Mouse (Mus musculus): ENCODE measurements at regions not wholly inside any gene's neighbourhood (a gene's known extent, or its start where the extent isn't known, plus 50 kb on each side); places are given as distances from the start of the nearest gene placed in this dataset.

GRCm38 (mm10) chr11:52678259-52678658, 86.2 kb upstream of the Fstl4 start:
- Histone ChIP-seq H3K4me3 (ENCODE audit: low read depth, low read length) (no peak overlapping the region), H3K36me3 (ENCODE audit: control insufficient read depth, insufficient read depth, low read length) (no peaks in the 10 kb centered on the region), H3K9ac (ENCODE audit: low read depth, low read length) (no peak overlapping the region), H3K9me3 (ENCODE audit: control insufficient read depth, low read length) (0 out of 2 replicates have a peak, but pooled peaks cover 7% of the 10 kb centered on the region), H3K27me3 (replicated peaks; ENCODE audit: control insufficient read depth, insufficient read depth, low read length) (no peaks in the 10 kb centered on the region), H3K4me2 (ENCODE audit: low read depth, low read length) (no peak overlapping the region), H3K4me1 (ENCODE audit: control insufficient read depth, insufficient read depth, low read length) (no peaks in the 10 kb centered on the region), H3K27ac (replicated peaks; ENCODE audit: low read depth, low read length) (no peak overlapping the region)
- DNase-seq (ENCODE audit: low spot score) (no peak), ATAC-seq (ENCODE audit: low read depth) (no peak)
- WGBS, result 79% methylated on average over 4 of the region's 4 CpGs

GRCm38 (mm10) chr11:52685436-52685835, 79.0 kb upstream of the Fstl4 start:
- no peaks in the 10 kb centered on the region for H3K27me3 ChIP-seq (replicated peaks; ENCODE audit: control insufficient read depth, insufficient read depth, low read length)
- DNase-seq (ENCODE audit: low spot score), result no peak
- no peak overlapping the region for H3K27ac ChIP-seq (replicated peaks; ENCODE audit: low read depth, low read length)
- ATAC-seq (ENCODE audit: low read depth), result no peak
- WGBS, result 79% methylated on average over 2 of the region's 2 CpGs
- no peak overlapping the region for H3K4me2 ChIP-seq (ENCODE audit: low read depth, low read length)
- H3K4me3 ChIP-seq (ENCODE audit: low read depth, low read length), result no peak overlapping the region
- H3K9ac ChIP-seq (ENCODE audit: low read depth, low read length), result no peak overlapping the region
- no peaks in the 10 kb centered on the region for H3K4me1 ChIP-seq (ENCODE audit: control insufficient read depth, insufficient read depth, low read length)
- H3K36me3 ChIP-seq (ENCODE audit: control insufficient read depth, insufficient read depth, low read length), result no peaks in the 10 kb centered on the region
- 0 out of 2 replicates have a peak, but pooled peaks cover 4% of the 10 kb centered on the region for H3K9me3 ChIP-seq (ENCODE audit: control insufficient read depth, low read length)

DNA sequence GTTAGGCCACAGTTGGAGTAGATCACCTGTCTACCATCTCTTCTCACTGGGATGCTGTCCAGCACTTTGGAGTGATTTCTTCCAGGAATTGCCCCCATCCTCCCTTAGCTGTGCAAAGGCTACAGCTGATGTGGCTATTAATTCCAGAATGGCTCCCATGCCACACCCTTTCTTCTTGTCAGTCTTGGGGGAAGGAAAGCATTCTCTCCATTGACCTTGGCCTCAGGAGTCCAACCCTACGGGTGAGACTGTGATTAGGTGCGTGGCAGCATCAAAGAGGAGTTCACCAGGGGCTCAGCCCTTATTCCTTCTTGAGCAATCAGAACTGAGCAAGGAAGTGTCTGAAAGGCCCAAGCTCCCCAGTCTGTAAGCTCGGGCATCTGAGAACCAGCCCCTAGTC, 71.7 kb upstream of the Fstl4 start:
- Histone ChIP-seq H3K4me1 (ENCODE audit: control insufficient read depth, insufficient read depth, low read length) (no peaks in the 10 kb centered on the region), H3K4me3 (ENCODE audit: low read depth, low read length) (no peak overlapping the region), H3K9me3 (ENCODE audit: control insufficient read depth, low read length) (no peaks in the 10 kb centered on the region), H3K27me3 (replicated peaks; ENCODE audit: control insufficient read depth, insufficient read depth, low read length) (no peaks in the 10 kb centered on the region), H3K9ac (ENCODE audit: low read depth, low read length) (no peak overlapping the region), H3K4me2 (ENCODE audit: low read depth, low read length) (no peak overlapping the region), H3K36me3 (ENCODE audit: control insufficient read depth, insufficient read depth, low read length) (no peaks in the 10 kb centered on the region), H3K27ac (replicated peaks; ENCODE audit: low read depth, low read length) (no peak overlapping the region)
- no peak for ATAC-seq (ENCODE audit: low read depth)
- no peak for DNase-seq (ENCODE audit: low spot score)
- 71% methylated on average over 3 of the region's 3 CpGs for whole genome bisulfite sequencing

DNA sequence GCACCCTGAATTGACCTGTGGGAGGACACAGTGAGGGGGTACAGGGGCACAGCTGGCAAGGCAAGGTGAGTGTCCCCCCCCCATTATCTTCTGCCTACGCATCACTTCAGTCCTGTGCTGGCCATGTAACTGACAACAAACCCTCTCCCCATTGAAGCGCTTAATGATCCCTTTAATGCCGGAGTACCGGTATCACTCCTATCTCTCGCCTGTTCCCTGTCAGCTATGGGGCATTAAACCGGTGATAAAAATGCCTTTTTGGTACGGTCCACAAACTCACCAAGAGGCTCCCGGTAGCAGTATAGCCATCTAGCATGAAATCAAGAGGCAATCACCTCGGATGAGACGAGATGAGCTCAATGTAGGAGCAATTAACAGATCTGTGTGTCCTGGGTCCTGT, 62.8 kb upstream of the Fstl4 start:
- H3K4me3 ChIP-seq (ENCODE audit: low read depth, low read length), result no peak overlapping the region
- DNase-seq (ENCODE audit: low spot score) (no peak), ATAC-seq (ENCODE audit: low read depth) (no peak)
- no peak overlapping the region for H3K4me2 ChIP-seq (ENCODE audit: low read depth, low read length)
- no peak overlapping the region for H3K27ac ChIP-seq (replicated peaks; ENCODE audit: low read depth, low read length)
- no peaks in the 10 kb centered on the region for H3K4me1 ChIP-seq (ENCODE audit: control insufficient read depth, insufficient read depth, low read length)
- H3K27me3 ChIP-seq (replicated peaks; ENCODE audit: control insufficient read depth, insufficient read depth, low read length), result no peaks in the 10 kb centered on the region
- H3K9ac ChIP-seq (ENCODE audit: low read depth, low read length), result no peak overlapping the region
- no peaks in the 10 kb centered on the region for H3K36me3 ChIP-seq (ENCODE audit: control insufficient read depth, insufficient read depth, low read length)
- 81% methylated on average over 10 of the region's 10 CpGs for WGBS
- H3K9me3 ChIP-seq (ENCODE audit: control insufficient read depth, low read length), result no peaks in the 10 kb centered on the region

- H3K27me3 ChIP-seq (replicated peaks; ENCODE audit: control insufficient read depth, insufficient read depth, low read length), result no peaks in the 10 kb centered on the region
These were observed 61.0 kb upstream of the Fstl4 start for GRCm38 (mm10) chr11:52703391-52703790.

More at GRCm38 (mm10) chr11:52703391-52703790, 61.0 kb upstream of the Fstl4 start:
- Histone ChIP-seq H3K27ac (replicated peaks; ENCODE audit: low read depth, low read length) (no peak overlapping the region), H3K9ac (ENCODE audit: low read depth, low read length) (no peak overlapping the region), H3K4me1 (ENCODE audit: control insufficient read depth, insufficient read depth, low read length) (no peaks in the 10 kb centered on the region), H3K9me3 (ENCODE audit: control insufficient read depth, low read length) (no peaks in the 10 kb centered on the region), H3K36me3 (ENCODE audit: control insufficient read depth, insufficient read depth, low read length) (no peaks in the 10 kb centered on the region), H3K4me2 (ENCODE audit: low read depth, low read length) (no peak overlapping the region), H3K4me3 (ENCODE audit: low read depth, low read length) (no peak overlapping the region)
- ATAC-seq (ENCODE audit: low read depth) (no peak), DNase-seq (ENCODE audit: low spot score) (no peak)
- WGBS, result 82% methylated on average over 4 of the region's 4 CpGs
